Mouse (Mus musculus) heart, embryonic 15.5 days (tissue): ENCODE measurements around the gene Tgfbr3. TPM values are rescaled to one million over a fixed set of nuclear protein-coding genes. Genes with fewer than 3 reads are reported as not detected.

Experiments used
- ATAC-seq: fragments of 200-750 bp; cut with Nextera tagmentation; replicated peaks from 2 replicates; pipeline ENCODE4 v1.8.0; 2017; ENCODE audit warnings: low read depth, moderate TSS enrichment; ENCODE audit not compliant: insufficient number of reproducible peaks, insufficient read depth, low FRiP score
- H3K27ac ChIP-seq: fragments of 300-500 bp; sonication (generic); 2 replicates; pipeline ENCODE4 v1.5.1; 2015; ENCODE audit warnings: mild to moderate bottlenecking, inconsistent platforms
- H3K27me3 ChIP-seq: fragments of 300-500 bp; sonication (generic); 2 replicates; pipeline ENCODE4 v1.6.1; 2015; ENCODE audit warnings: inconsistent platforms
- H3K36me3 ChIP-seq: fragments of 300-500 bp; sonication (generic); 2 replicates; pipeline ENCODE4 v1.6.1; 2015; ENCODE audit warnings: mild to moderate bottlenecking, inconsistent platforms
- H3K4me1 ChIP-seq: fragments of 300-500 bp; sonication (generic); replicated peaks from 2 replicates; pipeline ENCODE4 v1.6.1; 2015; ENCODE audit warnings: inconsistent platforms
- H3K4me2 ChIP-seq: fragments of 300-500 bp; sonication (generic); 2 replicates; pipeline ENCODE4 v1.6.1; 2015; ENCODE audit warnings: inconsistent platforms, mild to moderate bottlenecking, moderate library complexity
- H3K4me3 ChIP-seq: fragments of 300-500 bp; sonication (generic); 2 replicates; pipeline ENCODE4 v1.5.1; 2015; ENCODE audit warnings: mild to moderate bottlenecking, inconsistent platforms
- H3K9ac ChIP-seq: fragments of 300-500 bp; sonication (generic); 2 replicates; pipeline ENCODE4 v1.6.1; 2015; ENCODE audit warnings: mild to moderate bottlenecking, inconsistent platforms
- H3K9me3 ChIP-seq: fragments of 300-500 bp; sonication (generic); replicated peaks from 2 replicates; pipeline ENCODE4 v1.6.1; 2016; ENCODE audit warnings: inconsistent platforms
- WGBS: fragments of 180-500 bp; shearing (Covaris S2); methylation state at CpG from one replicate; pipeline ENCODE4 v1.1.7; 2015; ENCODE audit warnings: mixed read lengths; 5-methylcytosine and 5-hydroxymethylcytosine counted together
- polyA plus RNA-seq: library from polyadenylated mRNA; unstranded; fragments of >200 nt; fragmentation: Nextera tagmentation; extraction: Ambion mirVana; gene quantifications from 2 replicates; pipeline ENCODE4 v1.2.1, GENCODE M21; 2015

Tgfbr3 gene
- polyA plus RNA-seq, 1 experiment from 2014 or later = 16.8 TPM

GRCm38 (mm10) chr5:107142791-107143190 lies 146.6 kb downstream of the Tgfbr3 start:
- H3K9me3 ChIP-seq = no peaks in the 10 kb centered on the region
- H3K9ac ChIP-seq = no peak overlapping the region
- no peak overlapping the region for H3K27ac ChIP-seq
- ATAC-seq = no peak
- peaks cover 14% of the 10 kb centered on the region for H3K4me1 ChIP-seq
- H3K4me2 ChIP-seq = no peak overlapping the region
- WGBS = 82% methylated on average over 5 of the region's 5 CpGs
- no peaks in the 10 kb centered on the region for H3K27me3 ChIP-seq
- H3K4me3 ChIP-seq = no peak overlapping the region
- peaks cover 21% of the 10 kb centered on the region; the same call in 1 of the 2 replicates for H3K36me3 ChIP-seq

DNA sequence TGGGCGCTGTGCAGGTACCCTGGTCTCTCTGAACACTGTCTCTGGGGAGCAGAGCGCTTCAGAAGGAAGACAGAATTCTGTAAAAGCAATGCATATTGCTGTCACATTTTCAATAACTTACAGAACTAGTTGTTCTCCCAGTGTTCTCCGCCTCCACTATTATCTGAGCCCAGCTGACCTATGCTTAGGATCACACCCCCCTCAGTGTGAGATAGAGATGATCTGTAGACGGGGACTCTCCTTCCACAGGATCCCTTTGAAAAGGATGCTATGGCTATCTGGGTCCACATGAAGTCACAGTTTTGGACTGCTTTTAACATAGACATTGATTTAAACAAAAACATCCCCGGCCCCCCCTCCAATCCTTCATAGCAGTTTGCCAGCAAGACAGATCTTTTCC lies 148.1 kb downstream of the Tgfbr3 start:
- H3K9ac ChIP-seq = no peak overlapping the region
- no peaks in the 10 kb centered on the region for H3K27me3 ChIP-seq
- 72% methylated on average over 5 of the region's 5 CpGs for WGBS
- no peak overlapping the region for H3K4me2 ChIP-seq
- peaks cover 29% of the 10 kb centered on the region for H3K36me3 ChIP-seq
- no peak for ATAC-seq
- no peak overlapping the region for H3K27ac ChIP-seq
- peaks cover 9% of the 10 kb centered on the region for H3K4me1 ChIP-seq
- H3K9me3 ChIP-seq = no peaks in the 10 kb centered on the region
- no peak overlapping the region for H3K4me3 ChIP-seq

DNA sequence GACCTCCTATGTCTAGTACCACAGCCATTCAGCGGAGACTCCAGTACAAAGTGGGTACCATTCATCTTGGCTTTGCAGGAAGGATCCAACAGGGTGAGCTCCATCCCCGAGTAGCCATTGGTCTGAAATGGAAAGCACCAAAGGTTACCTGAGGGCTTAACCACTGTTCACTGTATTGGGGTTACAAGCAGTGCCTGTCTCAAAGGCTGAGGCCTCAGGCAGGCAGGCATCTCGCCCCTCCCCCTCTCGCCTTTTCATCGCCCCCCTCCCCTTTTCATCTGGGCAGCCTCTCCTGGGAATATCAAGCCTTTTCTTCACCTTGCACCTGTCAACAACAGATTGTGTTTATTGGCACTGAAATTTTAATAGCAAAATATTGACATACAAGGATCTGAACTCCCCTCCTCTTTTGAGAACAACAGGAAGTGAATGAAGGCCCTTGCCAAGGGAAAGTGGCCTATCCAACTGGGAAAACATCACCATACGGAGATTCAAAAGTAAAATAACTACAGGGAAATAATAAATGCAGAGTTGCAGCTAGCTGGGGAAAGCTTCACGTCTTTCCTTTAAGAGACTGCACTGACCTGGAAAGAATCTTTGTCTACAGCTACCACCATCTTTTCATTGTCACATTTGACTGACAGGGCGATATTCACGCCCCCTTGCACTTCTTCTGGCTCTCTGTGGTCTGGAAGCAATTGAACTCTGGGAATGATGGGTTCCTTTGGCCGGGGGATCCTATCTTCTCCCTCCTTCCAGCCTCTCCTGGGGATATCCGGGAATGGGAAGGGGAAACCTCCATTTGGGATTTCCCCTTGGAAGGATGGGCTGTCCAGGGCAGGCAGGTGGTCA lies 149.4 kb downstream of the Tgfbr3 start:
- 77% methylated on average over 11 of the region's 11 CpGs for WGBS
- Histone ChIP-seq H3K4me3 (no peak overlapping the region), H3K4me2 (no peak overlapping the region), H3K4me1 (peaks cover 3% of the 10 kb centered on the region), H3K9me3 (no peaks in the 10 kb centered on the region), H3K27me3 (no peaks in the 10 kb centered on the region), H3K27ac (no peak overlapping the region), H3K9ac (no peak overlapping the region), H3K36me3 (peaks cover 29% of the 10 kb centered on the region)
- ATAC-seq = no peak

DNA sequence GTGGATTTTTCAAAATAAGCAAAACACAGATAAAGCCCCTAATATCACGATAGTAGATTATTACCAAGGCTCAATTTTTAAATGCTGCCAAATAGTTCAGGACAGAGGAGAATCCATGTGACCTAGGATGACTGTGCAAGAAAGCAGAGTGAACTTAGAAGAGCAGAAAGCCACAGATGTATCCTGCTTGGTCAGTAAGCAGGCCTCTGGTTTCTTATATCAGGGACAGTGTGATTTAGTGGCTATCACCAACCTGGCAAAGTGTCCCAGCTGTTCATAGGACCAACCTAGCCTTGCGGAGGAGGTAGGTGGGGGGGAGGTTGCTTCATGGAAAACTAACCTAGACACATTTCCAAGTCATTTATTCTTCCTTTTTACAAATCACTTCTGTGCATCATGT lies 156.1 kb downstream of the Tgfbr3 start:
- H3K9me3 ChIP-seq = no peaks in the 10 kb centered on the region
- ATAC-seq = no peak
- H3K4me2 ChIP-seq = no peak overlapping the region
- 80% methylated on average over 2 of the region's 2 CpGs for WGBS
- H3K4me1 ChIP-seq = peaks cover 30% of the 10 kb centered on the region
- H3K4me3 ChIP-seq = no peak overlapping the region
- no peaks in the 10 kb centered on the region for H3K27me3 ChIP-seq
- H3K27ac ChIP-seq = no peak overlapping the region
- peaks cover 26% of the 10 kb centered on the region for H3K36me3 ChIP-seq
- no peak overlapping the region for H3K9ac ChIP-seq

DNA sequence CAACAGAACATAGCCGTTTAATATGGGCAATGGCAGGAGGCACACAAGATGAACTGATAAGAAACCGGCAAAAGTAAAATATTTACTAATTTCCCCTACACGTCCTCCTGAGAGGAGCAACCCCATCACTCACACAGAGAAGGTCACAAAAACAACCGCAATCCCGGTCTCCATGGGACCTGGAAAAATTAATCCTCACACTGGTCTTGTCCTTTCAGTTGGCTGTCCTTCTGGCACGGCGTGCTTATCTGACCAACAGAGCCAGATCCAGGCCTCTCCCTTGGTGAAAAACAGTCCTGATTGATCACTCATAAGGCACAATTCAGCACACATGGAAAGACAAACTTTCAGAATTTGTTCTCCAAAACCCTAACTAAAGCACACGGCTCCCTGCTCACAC lies 157.2 kb downstream of the Tgfbr3 start:
- H3K4me2 ChIP-seq = no peak overlapping the region
- no peak overlapping the region for H3K9ac ChIP-seq
- H3K9me3 ChIP-seq = no peaks in the 10 kb centered on the region
- peaks cover 36% of the 10 kb centered on the region for H3K4me1 ChIP-seq
- no peak for ATAC-seq
- peaks cover 25% of the 10 kb centered on the region for H3K36me3 ChIP-seq
- H3K4me3 ChIP-seq = no peak overlapping the region
- no peaks in the 10 kb centered on the region for H3K27me3 ChIP-seq
- 63% methylated on average over 8 of the region's 8 CpGs for WGBS
- H3K27ac ChIP-seq = no peak overlapping the region

- 37% methylated on average over 5 of the region's 5 CpGs for WGBS
- Histone ChIP-seq H3K4me1 (peaks cover 57% of the 10 kb centered on the region), H3K4me3 (no peak overlapping the region), H3K27me3 (no peaks in the 10 kb centered on the region), H3K4me2 (0 out of 2 replicates have a peak overlapping the region, but pooled peaks have one; percentile 10), H3K9ac (peak overlapping the region; percentile 5; the same call in 1 of the 2 replicates), H3K9me3 (no peaks in the 10 kb centered on the region), H3K36me3 (peaks cover 14% of the 10 kb centered on the region), H3K27ac (peak overlapping the region; percentile 81)
- peak; percentile 71 for ATAC-seq
These were observed 160.1 kb downstream of the Tgfbr3 start for GRCm38 (mm10) chr5:107129304-107129703.

GRCm38 (mm10) chr5:107126561-107126960 lies 162.9 kb downstream of the Tgfbr3 start:
- no peaks in the 10 kb centered on the region for H3K9me3 ChIP-seq
- peak overlapping the region; percentile 56; the same call in 1 of the 2 replicates for H3K27ac ChIP-seq
- ATAC-seq = no peak
- no peak overlapping the region for H3K4me2 ChIP-seq
- no peak overlapping the region for H3K9ac ChIP-seq
- H3K4me1 ChIP-seq = peaks cover 64% of the 10 kb centered on the region
- H3K27me3 ChIP-seq = no peaks in the 10 kb centered on the region
- 35% methylated on average over 7 of the region's 7 CpGs for WGBS
- H3K4me3 ChIP-seq = no peak overlapping the region
- no peaks in the 10 kb centered on the region for H3K36me3 ChIP-seq

DNA sequence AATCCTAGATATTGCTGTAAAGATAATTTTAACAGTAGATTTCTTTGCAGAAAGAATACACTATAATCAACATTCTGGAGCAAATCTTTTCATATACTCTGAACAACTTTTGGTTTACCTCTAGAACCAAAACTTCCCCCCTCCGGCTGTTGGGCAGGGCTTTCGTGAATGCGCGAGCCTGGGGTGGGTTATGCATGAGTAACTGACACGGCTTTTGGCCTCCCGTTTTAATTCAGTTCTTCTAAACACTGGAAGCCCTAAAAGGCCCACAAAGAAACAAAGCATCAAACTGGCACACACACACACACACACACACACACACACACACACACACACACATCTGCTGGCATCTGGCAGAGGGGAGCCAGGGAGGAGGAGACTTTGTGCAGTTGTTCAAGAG lies 164.3 kb downstream of the Tgfbr3 start:
- WGBS = 66% methylated on average over 6 of the region's 6 CpGs
- Histone ChIP-seq H3K4me3 (no peak overlapping the region), H3K27ac (peak overlapping the region; percentile 56), H3K4me1 (peaks cover 64% of the 10 kb centered on the region), H3K4me2 (no peak overlapping the region), H3K27me3 (no peaks in the 10 kb centered on the region), H3K36me3 (no peaks in the 10 kb centered on the region), H3K9ac (no peak overlapping the region), H3K9me3 (no peaks in the 10 kb centered on the region)
- no peak for ATAC-seq

GRCm38 (mm10) chr5:107124531-107124930 lies 164.9 kb downstream of the Tgfbr3 start:
- Histone ChIP-seq H3K4me1 (peaks cover 61% of the 10 kb centered on the region), H3K9ac (no peak overlapping the region), H3K27ac (peak overlapping the region; percentile 56; the same call in 1 of the 2 replicates), H3K36me3 (no peaks in the 10 kb centered on the region), H3K4me2 (no peak overlapping the region), H3K9me3 (no peaks in the 10 kb centered on the region), H3K27me3 (no peaks in the 10 kb centered on the region), H3K4me3 (no peak overlapping the region)
- WGBS = 83% methylated on average over 7 of the region's 7 CpGs
- no peak for ATAC-seq

DNA sequence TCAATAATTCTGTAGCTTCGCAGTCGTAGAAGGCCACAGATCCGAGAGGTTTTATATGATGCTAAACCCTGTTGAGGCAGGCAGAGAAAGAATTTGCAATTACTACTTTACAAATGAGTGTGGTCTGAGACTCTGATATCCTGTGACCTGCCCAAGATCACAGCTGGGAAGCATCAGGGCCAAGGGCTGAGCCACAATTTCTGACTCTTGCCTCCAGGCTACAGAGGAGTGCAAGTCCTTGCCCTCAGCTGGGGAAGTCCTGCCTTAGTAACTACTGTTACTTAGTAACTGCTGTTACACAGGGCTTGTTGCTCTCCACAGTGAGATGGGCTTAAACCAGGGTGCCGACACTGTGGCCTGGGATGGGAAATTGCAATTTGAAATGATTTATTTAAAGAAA lies 166.8 kb downstream of the Tgfbr3 start:
- Histone ChIP-seq H3K27me3 (no peaks in the 10 kb centered on the region), H3K4me1 (peaks cover 45% of the 10 kb centered on the region), H3K4me3 (no peak overlapping the region), H3K9ac (no peak overlapping the region), H3K27ac (no peak overlapping the region), H3K9me3 (no peaks in the 10 kb centered on the region), H3K36me3 (peaks cover 6% of the 10 kb centered on the region), H3K4me2 (no peak overlapping the region)
- 83% methylated on average over 4 of the region's 4 CpGs for WGBS
- ATAC-seq = no peak

GRCm38 (mm10) chr5:107121086-107121485 lies 168.3 kb downstream of the Tgfbr3 start:
- whole genome bisulfite sequencing = 41% methylated on average over 10 of the region's 10 CpGs
- peak overlapping the region; percentile 34 for H3K27ac ChIP-seq
- no peaks in the 10 kb centered on the region for H3K27me3 ChIP-seq
- H3K4me3 ChIP-seq = no peak overlapping the region
- H3K9ac ChIP-seq = no peak overlapping the region
- no peaks in the 10 kb centered on the region for H3K9me3 ChIP-seq
- peaks cover 36% of the 10 kb centered on the region for H3K4me1 ChIP-seq
- ATAC-seq = no peak
- H3K4me2 ChIP-seq = no peak overlapping the region
- peaks cover 18% of the 10 kb centered on the region for H3K36me3 ChIP-seq

- H3K9ac ChIP-seq = no peak overlapping the region
- H3K36me3 ChIP-seq = peaks cover 18% of the 10 kb centered on the region
- no peak overlapping the region for H3K4me3 ChIP-seq
- H3K9me3 ChIP-seq = no peaks in the 10 kb centered on the region
- H3K27ac ChIP-seq = peak overlapping the region; percentile 34
- peaks cover 31% of the 10 kb centered on the region for H3K4me1 ChIP-seq
- no peak overlapping the region for H3K4me2 ChIP-seq
- ATAC-seq = 0 out of 2 replicates have a peak, but pooled peaks have one; percentile 10
- whole genome bisulfite sequencing = 52% methylated on average over 3 of the region's 3 CpGs
- H3K27me3 ChIP-seq = no peaks in the 10 kb centered on the region
These were observed 168.8 kb downstream of the Tgfbr3 start for GRCm38 (mm10) chr5:107120624-107121023.
